Mouse (Mus musculus) R1 (cell line): ENCODE measurements around the gene Lrmda.

ENCODE experiments used
- DNase-seq: peaks from one replicate; pipeline ENCODE4 v3.0.0-alpha.2; 2018; ENCODE audit warnings: low read depth, low spot score

Gene Lrmda

DNA sequence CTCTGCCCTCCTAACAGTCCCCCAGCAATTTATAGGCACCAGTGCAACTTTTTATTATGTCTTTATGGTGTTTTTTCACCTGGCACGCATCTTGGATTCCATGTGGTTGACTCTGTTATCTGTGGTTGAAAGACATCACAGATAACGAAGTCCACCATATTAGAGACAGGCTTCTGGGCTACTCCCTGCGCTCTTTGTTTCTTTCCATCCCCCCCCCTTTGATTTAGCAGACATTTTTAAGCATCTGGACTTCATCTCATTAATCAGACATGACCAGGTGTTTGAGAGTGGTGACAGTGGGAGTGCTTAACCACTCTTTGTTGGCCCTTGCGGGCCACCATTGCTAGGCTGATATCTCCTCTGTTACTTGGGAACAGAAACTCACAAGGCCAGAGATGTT lies 71.8 kb downstream of the Lrmda start:
- DNase-seq = no peak

DNA sequence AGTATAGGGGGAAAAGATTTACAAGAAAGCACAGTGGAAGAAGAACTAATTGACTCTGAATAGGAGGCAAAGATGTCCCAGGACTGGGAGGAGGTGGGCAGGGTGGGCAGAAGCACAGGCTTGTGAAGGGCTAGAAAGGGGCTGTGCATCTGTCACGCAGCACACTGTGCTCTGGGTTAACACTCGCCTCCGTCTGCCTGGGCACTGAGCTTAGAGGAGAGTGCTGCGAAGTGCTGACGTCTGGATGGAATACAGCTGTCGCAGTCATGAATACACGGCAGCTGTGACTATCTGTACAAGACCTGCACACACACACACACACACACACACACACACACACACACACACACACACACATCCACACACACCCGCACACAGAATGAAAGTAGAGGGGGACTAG lies 73.6 kb downstream of the Lrmda start:
- DNase-seq = no peak

DNA sequence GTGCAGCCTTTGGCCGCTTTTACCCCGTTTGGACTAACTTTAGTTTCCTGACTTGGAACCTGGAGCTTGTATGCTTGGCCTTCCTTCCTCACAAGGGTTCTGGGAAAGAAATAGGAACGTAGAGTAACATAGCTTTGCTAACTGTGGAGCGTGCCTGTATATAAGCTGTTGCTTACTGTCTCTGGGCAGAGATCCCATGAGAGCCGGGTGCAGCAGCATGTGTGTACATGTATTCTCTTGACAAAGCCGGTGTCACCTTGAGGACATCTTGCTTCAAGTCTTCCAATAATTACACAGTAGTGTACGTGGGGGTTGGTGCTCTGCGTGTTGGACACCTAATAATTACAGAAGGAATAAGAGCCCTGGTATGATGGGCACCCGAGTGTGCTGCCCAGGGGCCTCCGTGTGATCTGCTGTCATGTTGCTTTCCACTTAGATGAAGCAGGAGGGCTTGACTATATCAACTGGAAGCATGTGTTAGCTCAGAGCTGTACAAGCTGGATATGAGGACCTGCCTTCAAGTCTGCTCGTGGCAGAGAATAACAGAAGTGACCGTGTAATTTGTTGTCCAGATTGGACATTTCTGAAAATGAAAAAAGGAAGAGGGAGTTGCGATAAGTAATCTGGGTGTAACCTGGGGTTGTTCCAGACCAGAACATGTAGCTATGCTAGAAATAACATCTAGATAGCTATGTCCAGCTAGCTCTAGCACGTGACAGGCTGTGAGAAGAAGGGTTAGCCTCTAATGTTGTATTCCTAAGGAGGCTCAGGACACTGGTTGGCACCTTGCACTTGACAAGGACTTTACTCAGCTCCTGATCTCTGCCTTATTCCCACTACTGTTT lies 82.7 kb downstream of the Lrmda start:
- DNase-seq = no peak

GRCm38 (mm10) chr14:22105855-22106254 lies 86.3 kb downstream of the Lrmda start:
- DNase-seq = no peak

- no peak for DNase-seq
Observed at GRCm38 (mm10) chr14:22106777-22107176, 87.3 kb downstream of the Lrmda start.

DNA sequence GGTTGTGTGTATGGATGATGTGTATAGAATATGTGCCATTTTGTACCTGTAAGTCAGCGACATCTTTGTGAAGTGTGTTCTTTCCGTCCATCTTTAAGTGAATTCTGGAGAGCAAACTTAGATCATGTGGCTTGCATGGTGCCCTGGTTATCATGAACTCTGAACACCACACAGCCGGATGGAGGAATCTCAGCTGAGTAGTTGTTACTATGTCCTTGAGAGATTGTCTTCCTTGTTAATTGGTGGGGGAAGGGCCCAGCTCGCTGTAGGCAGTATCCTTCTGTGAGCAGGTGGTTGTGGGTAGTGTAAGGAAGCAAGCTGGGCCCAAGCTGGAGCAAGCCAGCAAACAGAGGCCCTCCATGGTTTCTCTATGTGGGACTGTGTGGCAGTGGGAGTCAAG lies 89.9 kb downstream of the Lrmda start:
- DNase-seq = no peak

DNA sequence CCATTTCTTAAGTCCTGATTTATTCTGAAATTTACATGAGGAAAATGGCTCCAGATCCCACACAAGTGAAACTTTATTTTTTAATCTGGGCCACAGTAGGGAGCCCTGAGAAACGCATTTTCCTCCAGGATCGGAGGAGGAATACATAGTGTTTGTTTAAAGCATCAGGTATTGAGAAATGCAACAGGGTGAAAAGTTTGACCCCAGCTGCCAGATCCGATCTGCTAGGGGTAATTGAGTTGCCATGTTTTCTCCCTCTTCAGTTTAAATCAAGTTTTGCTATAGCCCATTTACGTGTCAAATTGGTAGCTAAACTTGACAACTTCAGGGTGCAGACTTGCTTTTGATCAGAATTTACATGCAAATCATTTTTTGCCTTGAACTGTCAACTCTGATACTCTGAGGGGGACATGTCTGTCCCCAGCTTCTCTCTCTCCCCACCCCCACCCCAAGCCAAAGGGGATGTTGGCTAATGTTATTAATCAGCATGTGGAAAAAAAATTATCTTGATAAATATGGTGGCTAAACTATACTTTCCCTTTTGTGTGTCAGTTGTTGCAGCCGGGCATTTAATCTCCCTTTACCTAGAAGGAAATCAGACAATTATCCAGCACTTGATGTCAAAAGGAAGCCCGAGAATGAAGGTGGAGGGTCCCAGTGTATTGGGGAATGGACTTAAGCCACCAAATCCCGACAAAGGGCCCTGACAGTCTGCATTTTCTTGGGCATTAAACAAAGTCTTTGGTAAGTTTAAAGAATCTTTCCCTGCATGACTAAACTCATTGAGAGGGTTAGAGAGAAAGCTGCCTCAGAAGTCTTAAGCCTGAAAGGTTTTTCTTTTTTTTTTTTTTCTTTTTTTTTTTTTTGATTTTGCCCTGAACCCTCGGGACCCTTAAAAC lies 94.2 kb downstream of the Lrmda start:
- no peak for DNase-seq

DNA sequence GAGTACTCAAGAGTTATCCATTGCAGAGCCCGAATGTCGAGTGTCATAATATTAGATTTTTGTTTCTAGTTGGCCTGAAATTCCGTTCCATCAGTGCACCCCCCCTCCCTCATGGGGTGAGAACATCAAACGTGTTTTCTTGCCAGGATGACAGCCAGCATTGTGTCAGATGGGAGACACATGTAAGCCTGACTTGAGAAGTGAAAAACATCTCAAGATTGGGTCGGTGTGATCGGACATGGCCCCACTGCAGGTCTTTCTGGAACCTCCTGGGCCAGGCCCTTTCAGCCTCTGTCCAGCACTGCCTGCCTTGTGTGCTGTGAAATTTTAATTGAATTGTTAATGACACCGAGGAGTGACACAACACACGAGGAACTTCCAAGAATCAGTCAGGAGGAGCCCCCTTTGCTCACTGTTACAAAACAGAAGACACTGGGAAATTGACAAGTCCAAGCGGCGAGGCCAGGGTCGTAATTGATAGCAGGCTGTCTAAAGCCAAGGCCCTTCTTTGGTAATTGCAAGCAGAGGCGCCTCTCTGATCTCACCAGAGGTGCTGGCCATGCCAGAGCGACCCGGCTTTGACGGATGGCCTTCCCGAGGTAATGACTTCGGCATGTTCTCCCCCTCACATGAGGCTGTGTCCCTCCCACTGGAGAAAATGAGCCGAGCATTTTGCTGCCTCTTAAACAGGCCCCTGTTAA lies 95.3 kb downstream of the Lrmda start:
- DNase-seq = no peak

DNA sequence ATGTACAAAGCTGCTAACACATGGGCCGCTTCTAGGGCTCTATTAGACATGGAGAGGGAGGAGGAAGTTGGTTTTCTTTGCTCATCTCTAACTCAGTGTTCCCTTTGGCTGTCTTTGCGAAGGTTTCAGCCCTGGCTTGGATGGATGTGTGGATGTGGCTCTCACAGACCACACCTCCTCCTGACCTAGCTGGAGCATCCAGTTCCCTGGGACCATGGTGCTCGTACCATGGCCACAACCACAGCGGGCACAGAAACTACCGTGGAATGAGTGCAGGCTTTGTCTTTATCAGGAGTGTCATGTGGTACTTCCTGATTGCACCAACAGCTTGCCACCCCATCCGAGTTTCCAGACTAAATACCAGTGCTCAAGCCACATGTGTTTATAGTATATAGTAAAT lies 98.6 kb downstream of the Lrmda start:
- no peak for DNase-seq

DNA sequence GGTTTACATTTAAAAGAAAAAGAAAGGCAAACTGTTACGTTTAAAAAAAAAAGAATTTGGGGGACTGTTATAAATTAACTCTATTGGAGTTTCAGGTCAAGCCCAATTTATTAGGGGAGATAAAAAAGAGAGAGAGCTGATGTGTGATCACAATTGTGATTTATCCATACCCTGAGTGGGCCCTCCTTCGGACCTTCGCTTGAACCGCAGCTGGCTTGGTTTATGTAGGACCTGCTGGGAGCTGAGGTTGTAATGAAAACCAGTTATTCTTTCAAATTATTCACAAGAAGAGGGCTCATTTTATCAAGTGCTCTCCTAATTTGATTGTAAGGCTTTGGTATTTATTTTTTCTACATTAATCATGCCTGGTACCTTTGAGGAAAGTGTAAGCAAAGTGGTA lies 99.0 kb downstream of the Lrmda start:
- DNase-seq = no peak

GRCm38 (mm10) chr14:22126276-22126675 lies 106.8 kb downstream of the Lrmda start:
- DNase-seq = no peak

DNA sequence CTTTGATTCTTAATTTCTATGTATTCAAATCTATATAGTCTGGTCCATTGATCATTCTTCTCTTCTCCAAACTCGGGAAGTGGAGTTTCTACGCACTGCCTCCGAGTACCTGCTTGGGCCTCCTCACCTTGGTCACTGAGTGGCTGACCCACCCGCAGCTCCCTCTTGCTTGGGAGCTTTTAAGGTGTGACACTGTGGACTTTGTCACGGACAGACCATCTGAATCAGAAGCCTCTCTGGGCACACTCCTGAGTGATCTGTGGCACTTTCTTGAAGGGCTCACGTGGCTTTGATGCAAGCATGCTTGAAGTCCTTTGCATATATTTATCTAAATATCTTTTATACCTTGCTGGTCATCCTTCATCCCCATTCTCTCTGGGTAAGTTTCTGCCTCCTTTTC lies 107.3 kb downstream of the Lrmda start:
- no peak for DNase-seq

DNA sequence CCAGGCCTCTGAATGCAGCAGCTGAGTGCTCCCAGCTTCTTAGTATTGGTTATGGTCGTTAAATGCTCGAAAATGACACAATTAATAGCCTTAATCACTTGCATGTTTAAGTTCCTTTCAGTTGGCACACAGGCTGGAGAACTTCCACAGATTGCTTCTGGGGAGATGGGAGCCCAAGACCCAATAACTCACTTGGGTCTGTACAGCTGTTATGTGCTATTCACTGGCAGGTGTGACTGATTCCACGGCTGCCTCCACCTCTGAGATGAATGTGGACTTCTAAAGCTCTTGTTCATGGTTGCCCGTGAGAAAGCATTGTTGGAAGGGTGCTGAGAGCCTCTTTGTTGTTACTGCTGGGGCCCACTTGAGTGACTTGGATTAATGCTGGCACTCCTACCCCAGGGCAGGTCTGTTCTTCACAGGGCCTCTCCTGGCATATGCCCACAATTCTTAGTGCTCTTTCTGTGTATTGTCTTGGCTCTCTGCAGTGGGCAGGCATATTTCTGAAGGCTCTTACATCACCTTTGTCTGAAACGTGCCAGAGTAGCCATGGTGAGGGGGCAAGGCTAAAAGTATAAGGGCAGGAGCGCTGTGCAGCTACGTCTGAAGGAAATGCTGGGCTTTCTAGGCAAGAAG lies 111.6 kb downstream of the Lrmda start:
- no peak for DNase-seq

DNA sequence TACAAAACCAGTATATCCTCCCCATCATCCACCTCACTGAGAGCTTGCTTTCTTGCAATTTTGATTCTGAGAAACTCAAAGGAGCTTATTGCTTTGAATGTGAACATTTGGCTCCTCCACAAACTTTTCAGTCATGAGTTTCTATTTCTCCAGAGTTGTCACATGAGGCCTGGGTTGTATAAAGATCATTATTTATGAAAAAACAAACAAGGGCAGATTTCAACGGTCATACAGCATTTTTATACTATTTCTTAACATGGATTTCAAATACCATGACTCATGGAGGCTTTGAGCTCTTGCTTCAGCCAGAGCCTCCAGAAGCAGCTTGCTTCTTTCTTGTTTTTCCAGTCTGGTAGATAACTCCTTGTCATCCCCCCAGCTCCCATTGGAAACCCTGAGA lies 119.8 kb downstream of the Lrmda start:
- DNase-seq = no peak

DNA sequence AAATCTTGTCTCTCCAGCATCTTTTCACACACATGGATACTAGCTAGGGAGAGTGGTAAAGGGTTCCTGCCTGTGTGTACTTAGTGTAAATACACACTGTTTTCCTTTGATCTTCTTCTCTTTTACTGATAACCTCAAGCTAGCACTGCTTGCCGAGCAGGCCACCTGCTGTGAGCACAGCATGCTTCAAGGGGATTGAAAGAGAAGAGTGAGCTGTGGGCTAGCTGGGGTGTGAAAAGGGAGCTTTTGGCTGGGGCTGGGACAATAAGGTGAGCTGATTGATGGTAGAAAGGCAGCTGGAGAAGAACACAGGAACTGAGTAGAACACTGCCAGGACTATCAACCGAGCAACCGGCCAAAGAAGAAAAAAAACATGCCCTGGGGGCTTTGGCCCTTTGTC lies 124.5 kb downstream of the Lrmda start:
- peak; percentile 46 for DNase-seq

- no peak for DNase-seq
Observed at GRCm38 (mm10) chr14:22145863-22146262, 126.4 kb downstream of the Lrmda start.

DNA sequence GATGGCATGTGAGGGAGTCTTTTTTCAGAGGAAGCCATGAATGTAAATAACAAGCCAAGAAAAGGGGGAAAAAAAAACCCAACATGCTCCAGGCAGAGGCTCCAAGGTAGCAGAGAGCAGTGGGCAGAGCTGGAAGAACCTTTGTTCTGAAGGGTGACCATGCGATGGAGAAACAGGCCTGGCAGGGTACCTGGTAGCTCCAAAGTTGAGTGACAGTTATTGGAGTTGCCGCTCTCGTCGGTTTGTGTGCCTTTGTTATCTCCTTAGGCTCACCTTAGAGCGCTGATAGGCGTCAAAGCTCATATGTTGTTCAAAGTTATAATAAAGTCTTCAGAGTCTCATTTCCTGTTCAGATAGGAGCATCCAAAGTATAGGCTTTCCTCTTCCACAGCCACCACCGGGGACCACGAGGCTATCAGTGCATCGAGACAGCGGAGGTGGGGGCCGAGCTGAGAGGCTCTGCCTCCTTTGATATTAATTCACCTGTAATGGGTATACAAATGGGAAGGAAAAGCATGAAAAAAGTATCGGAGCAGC lies 127.1 kb downstream of the Lrmda start:
- no peak for DNase-seq

- DNase-seq = no peak
Observed at GRCm38 (mm10) chr14:22147341-22148024, 128.0 kb downstream of the Lrmda start.

DNA sequence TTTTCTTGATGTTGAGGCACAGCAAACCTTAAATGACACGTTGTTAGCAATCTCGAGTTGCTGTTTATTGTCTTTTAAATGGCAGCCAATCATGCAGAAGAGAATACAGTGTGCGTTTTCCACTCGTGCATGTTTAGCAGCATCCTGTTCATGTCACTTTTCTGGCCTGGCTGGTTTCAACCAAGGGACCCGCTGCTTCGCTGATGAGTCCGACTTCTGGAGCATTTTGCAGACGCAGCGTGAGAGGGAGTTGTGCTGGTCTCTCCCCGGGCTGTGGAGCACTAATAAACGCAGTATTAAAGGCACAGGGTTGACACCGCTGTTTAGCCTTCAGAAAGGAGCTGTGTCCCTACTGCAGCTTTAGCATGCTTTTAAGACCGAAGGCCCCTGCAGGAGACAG lies 133.2 kb downstream of the Lrmda start:
- no peak for DNase-seq

- no peak for DNase-seq
Observed at GRCm38 (mm10) chr14:22154096-22154495, 134.6 kb downstream of the Lrmda start.

DNA sequence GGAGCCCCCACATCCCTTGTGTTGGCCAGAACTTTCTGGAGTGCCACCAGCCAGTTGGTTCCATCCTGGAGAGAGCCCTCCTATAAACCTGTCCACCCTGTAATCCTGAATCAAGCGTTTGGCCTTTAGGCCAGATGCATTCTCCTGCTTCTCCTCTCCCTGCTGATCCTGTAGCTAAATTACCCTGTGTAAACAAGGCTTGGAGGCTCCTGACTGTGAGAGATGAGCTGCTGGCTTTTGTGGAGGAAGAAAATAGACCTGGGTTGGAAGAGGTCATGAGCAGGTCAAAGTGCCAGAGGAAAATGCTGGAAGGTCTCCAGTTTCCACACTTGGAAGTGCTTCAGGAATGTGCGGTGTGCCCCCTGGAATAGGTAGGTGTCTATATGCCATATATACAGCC lies 135.5 kb downstream of the Lrmda start:
- peak; percentile 51 for DNase-seq
